Mouse (Mus musculus) cerebral cortex, adult 2 months (tissue): ENCODE results near the gene 1700001F09Rik.

Source experiments
- WGBS: fragments of 180-500 bp; shearing (Covaris S2); methylation state at CpG from one replicate; pipeline ENCODE4 v1.1.7; 2018; 5-methylcytosine and 5-hydroxymethylcytosine counted together

The 1700001F09Rik gene

DNA sequence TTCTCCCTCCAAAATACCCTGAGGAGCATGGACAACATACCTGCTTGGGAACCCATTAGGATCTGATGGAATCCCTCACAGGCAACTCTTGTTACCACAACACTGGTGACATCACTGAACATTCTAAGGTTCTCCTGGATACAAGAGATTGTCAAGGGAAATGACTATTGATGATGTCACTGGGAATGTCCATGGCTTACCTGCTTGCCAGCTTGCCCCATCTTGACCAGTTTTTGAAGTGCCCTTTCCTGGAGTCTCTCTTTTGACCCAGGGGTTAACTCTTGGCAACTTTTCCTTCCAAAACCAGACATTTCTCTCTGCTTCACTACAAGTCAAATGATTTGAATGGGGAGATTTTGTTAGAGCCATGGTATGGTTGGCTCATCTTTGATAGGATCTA lies at the start of gene 1700001F09Rik:
1700001F09Rik (minus strand) TSS at position 101 of the 400 bp plus-strand sequence.

DNA sequence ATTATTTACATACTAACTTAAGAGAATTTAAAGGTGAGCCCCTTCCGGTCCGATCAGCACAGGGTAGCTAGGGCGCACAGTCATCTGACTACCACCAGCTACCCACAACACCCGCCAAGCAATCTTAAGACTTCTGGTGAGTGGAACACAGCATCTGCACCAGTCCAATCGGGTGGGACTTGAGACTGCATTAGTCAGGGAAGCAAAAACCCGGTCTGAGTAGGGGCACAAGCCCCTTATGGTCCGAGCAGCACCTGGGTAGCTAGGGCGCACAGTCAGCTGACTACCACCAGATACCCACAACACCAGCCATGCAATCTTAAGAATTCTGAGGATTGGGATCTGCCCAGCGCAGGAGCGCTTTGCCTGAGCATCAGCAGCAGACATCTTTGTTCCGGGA lies 14.1 kb upstream of the 1700001F09Rik start:
- 86% methylated on average over 11 of the region's 11 CpGs for WGBS

DNA sequence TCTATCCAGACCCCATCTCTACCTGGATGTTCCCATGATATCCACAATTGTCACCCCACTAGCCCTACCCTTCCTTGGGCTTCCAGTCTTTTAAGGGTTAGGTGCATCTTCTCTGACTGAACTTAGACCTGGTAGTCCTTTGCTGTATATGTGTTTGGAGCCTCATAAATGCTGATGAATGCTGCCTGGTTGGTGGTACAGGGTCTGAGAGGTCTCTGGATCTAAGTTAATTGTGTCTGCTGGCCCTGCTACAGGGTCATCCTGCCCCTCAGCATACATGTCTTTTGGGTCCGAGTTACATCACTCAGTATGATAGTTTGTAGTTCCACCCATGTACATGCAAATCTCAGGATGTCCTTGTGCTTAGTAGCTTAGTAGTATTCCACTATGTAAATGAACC lies 11.6 kb upstream of the 1700001F09Rik start:
- WGBS: 81% methylated on average over 1 of the region's 1 CpGs

DNA sequence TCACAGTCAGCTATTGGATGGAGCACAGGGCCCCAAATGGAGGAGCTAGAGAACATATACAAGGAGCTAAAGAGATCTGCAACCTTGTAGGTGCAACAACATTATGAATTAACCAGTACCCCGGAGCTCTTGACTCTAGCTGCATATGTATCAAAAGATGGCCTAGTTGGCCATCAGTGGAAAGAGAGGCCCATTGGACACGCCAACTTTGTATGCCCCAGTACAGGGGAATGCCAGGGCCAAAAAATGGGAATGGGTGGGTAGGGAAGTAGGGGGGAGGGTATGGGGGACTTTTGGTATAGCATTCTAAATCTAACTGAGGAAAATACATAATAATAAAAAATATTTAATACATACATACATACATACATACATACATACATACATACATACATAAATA lies 5.3 kb upstream of the 1700001F09Rik start:
- 85% methylated on average over 2 of the region's 2 CpGs for WGBS

DNA sequence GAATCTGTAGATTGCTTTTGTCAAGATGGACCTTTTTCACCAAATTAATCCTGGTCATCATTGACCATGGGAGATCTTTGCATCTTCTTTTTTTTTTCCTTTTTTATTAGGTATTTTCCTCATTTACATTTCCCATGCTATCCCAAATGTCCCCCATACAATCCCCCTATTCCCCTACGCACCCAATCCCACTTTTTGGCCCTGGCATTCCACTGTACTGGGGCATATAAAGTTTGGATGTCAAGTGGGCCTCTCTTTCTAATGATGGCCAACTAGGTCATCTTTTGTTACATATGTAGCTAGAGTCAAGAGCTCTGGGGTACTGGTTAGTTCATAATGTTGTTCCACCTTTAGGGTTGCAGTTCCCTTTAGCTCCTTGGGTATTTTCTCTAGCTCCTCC lies 10.0 kb downstream of the 1700001F09Rik start:
- 73% methylated on average over 1 of the region's 1 CpGs for WGBS

DNA sequence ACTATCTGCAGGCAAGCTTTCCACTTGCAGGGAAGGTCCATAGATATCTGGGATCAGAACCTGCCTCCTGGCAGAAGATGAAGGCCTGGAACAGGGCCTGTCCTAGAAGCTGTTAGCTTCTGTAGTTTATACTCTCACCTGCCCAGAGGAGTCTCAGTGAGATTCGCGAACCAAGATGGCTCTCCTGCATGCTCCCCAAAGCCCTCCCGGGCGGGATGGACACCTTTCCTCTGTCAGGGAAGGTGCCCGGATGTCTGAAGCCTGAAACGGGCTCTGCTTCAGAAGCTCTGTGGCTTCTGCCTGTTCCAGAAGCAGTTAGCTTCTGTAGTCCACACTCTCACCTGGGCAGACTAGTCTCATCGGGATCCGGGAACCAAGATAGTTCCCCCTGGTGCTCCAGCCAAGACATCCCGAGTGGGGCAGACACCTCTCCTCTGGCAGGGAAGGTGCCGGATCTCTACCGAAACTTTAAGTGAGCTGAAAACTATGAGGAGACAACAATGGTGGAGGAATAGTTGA lies 16.2 kb downstream of the 1700001F09Rik start:
- WGBS: 89% methylated on average over 11 of the region's 11 CpGs

DNA sequence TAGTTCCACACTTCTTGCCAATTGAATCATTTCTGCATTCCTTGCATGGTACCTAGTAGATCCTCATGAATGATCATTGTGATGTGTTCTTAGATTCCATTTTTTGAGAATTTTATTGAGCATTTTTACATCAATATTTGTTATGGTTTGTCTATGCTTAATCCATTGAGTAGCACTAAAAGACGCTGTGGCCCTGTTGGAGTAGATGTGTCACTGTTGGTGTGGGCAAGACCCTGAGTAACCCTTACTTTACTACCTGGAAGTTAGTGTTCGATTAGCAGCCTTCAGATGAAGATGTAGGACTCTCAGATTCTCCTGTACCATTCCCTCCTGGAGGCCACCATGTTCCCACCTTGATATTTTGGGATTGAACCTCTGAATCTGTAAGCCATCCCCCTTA lies 19.0 kb downstream of the 1700001F09Rik start:
- WGBS: 67% methylated on average over 2 of the region's 2 CpGs

DNA sequence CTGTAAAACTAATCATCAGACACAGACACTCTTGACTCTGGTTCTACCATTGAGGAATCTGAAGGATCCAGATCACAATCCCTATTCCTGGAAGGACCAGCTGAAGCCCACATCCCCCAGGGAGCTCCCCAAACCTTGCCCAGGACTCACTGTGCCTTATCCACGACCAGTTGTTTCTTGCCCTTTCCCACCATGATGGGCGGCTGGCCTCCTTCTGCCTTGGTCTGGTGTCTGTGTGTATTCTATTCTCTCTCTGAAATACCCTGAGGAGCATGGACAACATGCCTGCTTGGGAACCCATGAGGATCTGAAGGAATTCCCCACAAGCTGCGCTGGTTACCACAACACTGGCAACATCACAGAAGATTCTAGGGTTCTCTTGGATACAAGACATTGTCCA lies 54.1 kb downstream of the 1700001F09Rik start, which contains the start of gene Gm8127:
Gm8127 (minus strand) TSS at position 330 of the 400 bp plus-strand sequence.
- WGBS: 82% methylated on average over 3 of the region's 3 CpGs
